Mouse (Mus musculus): ENCODE measurements at regions not wholly inside any gene's neighbourhood (a gene's known extent, or its start where the extent isn't known, plus 50 kb on each side); places are given as distances from the start of the nearest gene placed in this dataset.
A peak's percentile ranks its signal among the peaks of the same experiment; 100 is the strongest.

- ATAC-seq (ENCODE audit: low read depth) (no peak), DNase-seq (ENCODE audit: low spot score) (no peak)
- Histone ChIP-seq H3K27ac (replicated peaks; ENCODE audit: low read depth, low read length) (no peak overlapping the region), H3K4me3 (ENCODE audit: low read depth, low read length) (no peak overlapping the region), H3K4me1 (ENCODE audit: control insufficient read depth, insufficient read depth, low read length) (peaks cover 6% of the 10 kb centered on the region; the same call in 1 of the 2 replicates), H3K27me3 (replicated peaks; ENCODE audit: control insufficient read depth, insufficient read depth, low read length) (no peaks in the 10 kb centered on the region), H3K4me2 (ENCODE audit: low read depth, low read length) (no peak overlapping the region), H3K36me3 (ENCODE audit: control insufficient read depth, insufficient read depth, low read length) (no peaks in the 10 kb centered on the region), H3K9me3 (ENCODE audit: control insufficient read depth, low read length) (no peaks in the 10 kb centered on the region), H3K9ac (ENCODE audit: low read depth, low read length) (0 out of 2 replicates have a peak overlapping the region, but pooled peaks have one; percentile 14)
- WGBS, result 41% methylated on average over 2 of the region's 2 CpGs
These were observed 107.3 kb downstream of the Dact1 start for GRCm38 (mm10) chr12:71416968-71417367.

GRCm38 (mm10) chr12:71418186-71418585 is 108.5 kb downstream of the Dact1 start:
- Histone ChIP-seq H3K4me2 (ENCODE audit: low read depth, low read length) (no peak overlapping the region), H3K9ac (ENCODE audit: low read depth, low read length) (no peak overlapping the region), H3K27ac (replicated peaks; ENCODE audit: low read depth, low read length) (no peak overlapping the region), H3K9me3 (ENCODE audit: control insufficient read depth, low read length) (no peaks in the 10 kb centered on the region), H3K36me3 (ENCODE audit: control insufficient read depth, insufficient read depth, low read length) (no peaks in the 10 kb centered on the region), H3K27me3 (replicated peaks; ENCODE audit: control insufficient read depth, insufficient read depth, low read length) (no peaks in the 10 kb centered on the region), H3K4me3 (ENCODE audit: low read depth, low read length) (no peak overlapping the region), H3K4me1 (ENCODE audit: control insufficient read depth, insufficient read depth, low read length) (peaks cover 6% of the 10 kb centered on the region; the same call in 1 of the 2 replicates)
- 53% methylated on average over 7 of the region's 7 CpGs for WGBS
- no peak for DNase-seq (ENCODE audit: low spot score)
- no peak for ATAC-seq (ENCODE audit: low read depth)

GRCm38 (mm10) chr12:71419161-71419560 is 109.5 kb downstream of the Dact1 start:
- no peak overlapping the region for H3K4me3 ChIP-seq (ENCODE audit: low read depth, low read length)
- ATAC-seq (ENCODE audit: low read depth) (no peak), DNase-seq (ENCODE audit: low spot score) (no peak)
- H3K9me3 ChIP-seq (ENCODE audit: control insufficient read depth, low read length), result no peaks in the 10 kb centered on the region
- H3K4me1 ChIP-seq (ENCODE audit: control insufficient read depth, insufficient read depth, low read length), result peaks cover 6% of the 10 kb centered on the region; the same call in 1 of the 2 replicates
- H3K36me3 ChIP-seq (ENCODE audit: control insufficient read depth, insufficient read depth, low read length), result no peaks in the 10 kb centered on the region
- WGBS, result 68% methylated on average over 4 of the region's 4 CpGs
- no peaks in the 10 kb centered on the region for H3K27me3 ChIP-seq (replicated peaks; ENCODE audit: control insufficient read depth, insufficient read depth, low read length)
- H3K4me2 ChIP-seq (ENCODE audit: low read depth, low read length), result no peak overlapping the region
- H3K9ac ChIP-seq (ENCODE audit: low read depth, low read length), result no peak overlapping the region
- H3K27ac ChIP-seq (replicated peaks; ENCODE audit: low read depth, low read length), result no peak overlapping the region

- H3K9me3 ChIP-seq (ENCODE audit: control insufficient read depth, low read length), result no peaks in the 10 kb centered on the region
- no peak overlapping the region for H3K4me2 ChIP-seq (ENCODE audit: low read depth, low read length)
- ATAC-seq (ENCODE audit: low read depth) (peak; percentile 70; the same call in 1 of the 2 replicates), DNase-seq (ENCODE audit: low spot score) (peak; percentile 71)
- H3K4me3 ChIP-seq (ENCODE audit: low read depth, low read length), result no peak overlapping the region
- 26% methylated on average over 10 of the region's 10 CpGs for WGBS
- H3K27me3 ChIP-seq (replicated peaks; ENCODE audit: control insufficient read depth, insufficient read depth, low read length), result no peaks in the 10 kb centered on the region
- H3K36me3 ChIP-seq (ENCODE audit: control insufficient read depth, insufficient read depth, low read length), result no peaks in the 10 kb centered on the region
- H3K27ac ChIP-seq (replicated peaks; ENCODE audit: low read depth, low read length), result no peak overlapping the region
- H3K4me1 ChIP-seq (ENCODE audit: control insufficient read depth, insufficient read depth, low read length), result peaks cover 11% of the 10 kb centered on the region; the same call in 1 of the 2 replicates
- no peak overlapping the region for H3K9ac ChIP-seq (ENCODE audit: low read depth, low read length)
These were observed 116.5 kb downstream of the Dact1 start for GRCm38 (mm10) chr12:71426023-71426719.

- Histone ChIP-seq H3K4me2 (ENCODE audit: low read depth, low read length) (no peak overlapping the region), H3K27me3 (replicated peaks; ENCODE audit: control insufficient read depth, insufficient read depth, low read length) (no peaks in the 10 kb centered on the region), H3K9me3 (ENCODE audit: control insufficient read depth, low read length) (no peaks in the 10 kb centered on the region), H3K9ac (ENCODE audit: low read depth, low read length) (no peak overlapping the region), H3K4me1 (ENCODE audit: control insufficient read depth, insufficient read depth, low read length) (peaks cover 13% of the 10 kb centered on the region; the same call in 1 of the 2 replicates), H3K4me3 (ENCODE audit: low read depth, low read length) (no peak overlapping the region), H3K27ac (replicated peaks; ENCODE audit: low read depth, low read length) (no peak overlapping the region), H3K36me3 (ENCODE audit: control insufficient read depth, insufficient read depth, low read length) (no peaks in the 10 kb centered on the region)
- DNase-seq (ENCODE audit: low spot score) (no peak), ATAC-seq (ENCODE audit: low read depth) (no peak)
- WGBS, result 79% methylated on average over 2 of the region's 2 CpGs
These were observed 118.3 kb downstream of the Dact1 start for GRCm38 (mm10) chr12:71427974-71428373.

GRCm38 (mm10) chr12:71429561-71430200 is 120.0 kb downstream of the Dact1 start:
- no peaks in the 10 kb centered on the region for H3K9me3 ChIP-seq (ENCODE audit: control insufficient read depth, low read length)
- H3K4me1 ChIP-seq (ENCODE audit: control insufficient read depth, insufficient read depth, low read length), result peaks cover 26% of the 10 kb centered on the region
- no peak overlapping the region for H3K9ac ChIP-seq (ENCODE audit: low read depth, low read length)
- H3K27ac ChIP-seq (replicated peaks; ENCODE audit: low read depth, low read length), result no peak overlapping the region
- H3K4me3 ChIP-seq (ENCODE audit: low read depth, low read length), result no peak overlapping the region
- H3K27me3 ChIP-seq (replicated peaks; ENCODE audit: control insufficient read depth, insufficient read depth, low read length), result no peaks in the 10 kb centered on the region
- peak; percentile 22; the same call in 1 of the 2 replicates for ATAC-seq (ENCODE audit: low read depth)
- 34% methylated on average over 13 of the region's 13 CpGs for WGBS
- H3K4me2 ChIP-seq (ENCODE audit: low read depth, low read length), result no peak overlapping the region
- no peak for DNase-seq (ENCODE audit: low spot score)
- H3K36me3 ChIP-seq (ENCODE audit: control insufficient read depth, insufficient read depth, low read length), result no peaks in the 10 kb centered on the region

- no peak overlapping the region for H3K9ac ChIP-seq (ENCODE audit: low read depth, low read length)
- H3K4me3 ChIP-seq (ENCODE audit: low read depth, low read length), result no peak overlapping the region
- DNase-seq (ENCODE audit: low spot score) (no peak), ATAC-seq (ENCODE audit: low read depth) (no peak)
- no peak overlapping the region for H3K27ac ChIP-seq (replicated peaks; ENCODE audit: low read depth, low read length)
- no peaks in the 10 kb centered on the region for H3K36me3 ChIP-seq (ENCODE audit: control insufficient read depth, insufficient read depth, low read length)
- H3K9me3 ChIP-seq (ENCODE audit: control insufficient read depth, low read length), result no peaks in the 10 kb centered on the region
- peaks cover 26% of the 10 kb centered on the region for H3K4me1 ChIP-seq (ENCODE audit: control insufficient read depth, insufficient read depth, low read length)
- H3K4me2 ChIP-seq (ENCODE audit: low read depth, low read length), result no peak overlapping the region
- no peaks in the 10 kb centered on the region for H3K27me3 ChIP-seq (replicated peaks; ENCODE audit: control insufficient read depth, insufficient read depth, low read length)
- 35% methylated on average over 11 of the region's 11 CpGs for WGBS
These were observed 120.6 kb downstream of the Dact1 start for GRCm38 (mm10) chr12:71430331-71430730.

- H3K4me1 ChIP-seq (ENCODE audit: control insufficient read depth, insufficient read depth, low read length), result peaks cover 23% of the 10 kb centered on the region
- H3K9me3 ChIP-seq (ENCODE audit: control insufficient read depth, low read length), result no peaks in the 10 kb centered on the region
- H3K36me3 ChIP-seq (ENCODE audit: control insufficient read depth, insufficient read depth, low read length), result no peaks in the 10 kb centered on the region
- no peak overlapping the region for H3K4me3 ChIP-seq (ENCODE audit: low read depth, low read length)
- WGBS, result 62% methylated on average over 8 of the region's 8 CpGs
- no peak for DNase-seq (ENCODE audit: low spot score)
- no peak overlapping the region for H3K4me2 ChIP-seq (ENCODE audit: low read depth, low read length)
- no peak overlapping the region for H3K27ac ChIP-seq (replicated peaks; ENCODE audit: low read depth, low read length)
- ATAC-seq (ENCODE audit: low read depth), result no peak
- no peaks in the 10 kb centered on the region for H3K27me3 ChIP-seq (replicated peaks; ENCODE audit: control insufficient read depth, insufficient read depth, low read length)
- no peak overlapping the region for H3K9ac ChIP-seq (ENCODE audit: low read depth, low read length)
These were observed 121.4 kb downstream of the Dact1 start for GRCm38 (mm10) chr12:71431116-71431515.
